8 mouse cellular contexts compared by ENCODE assay signal in the genomic region with DNA sequence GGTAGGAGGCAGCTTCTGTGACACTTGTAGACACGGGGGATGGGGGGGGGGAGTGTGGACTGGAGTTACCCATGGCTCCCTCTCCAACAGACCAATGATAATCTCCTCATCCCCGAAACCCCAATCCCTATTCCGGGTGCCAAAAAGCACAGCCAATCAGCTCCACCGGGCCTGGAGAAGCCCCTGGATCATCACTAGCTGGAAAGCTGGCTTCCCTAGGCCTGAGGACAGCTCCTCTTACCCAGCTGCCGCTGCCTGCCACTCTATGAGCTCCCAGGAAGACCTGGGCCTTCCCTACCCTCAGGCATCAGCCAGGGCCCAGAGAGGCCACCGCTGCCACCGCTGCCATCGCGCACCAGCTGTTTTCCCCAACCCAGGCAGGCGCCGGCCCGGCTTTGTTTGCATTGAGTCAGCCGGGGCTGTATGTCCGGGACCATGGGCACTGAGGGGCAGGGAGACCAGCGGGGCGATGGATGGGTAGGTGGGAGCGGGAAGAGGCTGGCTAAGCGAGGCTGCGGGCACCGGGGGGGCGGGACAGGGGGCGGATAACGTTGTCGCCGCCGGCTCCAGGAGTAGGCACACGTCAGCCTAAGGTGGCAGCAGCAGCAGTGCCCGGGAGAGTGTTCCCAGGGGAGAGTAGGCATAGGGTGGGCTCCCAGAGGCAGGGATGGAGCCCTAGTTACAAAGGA. TPM values are rescaled to one million over a fixed set of nuclear protein-coding genes. Genes with fewer than 3 reads are reported as not detected.
DNase-seq lines count a peak whose midpoint lies in the region; ATAC-seq and TF ChIP-seq lines count a peak whose summit lies in the region.

No protein-coding gene starts in this region.

- no peaks in the 10 kb centered on the region for H3K36me3 ChIP-seq in heart, adult 2 months (ENCODE audit: control insufficient read depth, insufficient read depth, low read length)
- no peaks in the 10 kb centered on the region for H3K36me3 ChIP-seq in ES-Bruce4 (ENCODE audit: control insufficient read depth, insufficient read depth, low read length, poor library complexity, severe bottlenecking)
- no peaks in the 10 kb centered on the region for H3K36me3 ChIP-seq in hindbrain, embryonic 13.5 days
- H3K36me3 ChIP-seq in limb, embryonic 15.5 days, result no peaks in the 10 kb centered on the region

- 0 out of 2 replicates have a peak, but pooled peaks have one; percentile 9 for ATAC-seq in common myeloid progenitor, adult 5-6 weeks (replicated peaks; ENCODE audit: low read depth, poor library complexity, severe bottlenecking)
- ATAC-seq in hindbrain, embryonic 13.5 days (ENCODE audit: low FRiP score), result peak; percentile 78
- no peak for ATAC-seq in limb, embryonic 15.5 days (ENCODE audit: insufficient number of reproducible peaks, low FRiP score, low TSS enrichment, low read depth)
- ATAC-seq in inflammation-experienced regulatory T-cells, adult 6 months, result no peak

- H3K9ac ChIP-seq in heart, adult 2 months (ENCODE audit: low read depth, low read length), result peak overlapping the region; percentile 75
- peak overlapping the region; percentile 81 for H3K9ac ChIP-seq in ES-Bruce4 (ENCODE audit: low read depth, poor library complexity, severe bottlenecking)
- H3K9ac ChIP-seq in hindbrain, embryonic 13.5 days, result peak overlapping the region; percentile 92
- H3K9ac ChIP-seq in limb, embryonic 15.5 days, result no peak overlapping the region

- no peaks in the 10 kb centered on the region for H3K9me3 ChIP-seq in ES-Bruce4 (replicated peaks; ENCODE audit: control insufficient read depth, insufficient read depth, low read length, poor library complexity, severe bottlenecking)
- no peaks in the 10 kb centered on the region for H3K9me3 ChIP-seq in hindbrain, embryonic 13.5 days
- H3K9me3 ChIP-seq in limb, embryonic 15.5 days, result no peaks in the 10 kb centered on the region

- no peak for TF ChIP-seq CTCF in heart, adult 2 months (IDR thresholded peaks at IDR 0.05)
- TF ChIP-seq CTCF in ES-Bruce4 (IDR thresholded peaks at IDR 0.05; ENCODE audit: low read depth, low read length), result no peak

- no peak for TF ChIP-seq POLR2A in heart, adult 2 months (IDR thresholded peaks at IDR 0.05; ENCODE audit: insufficient read depth, low read depth, low read length)
- no peak for TF ChIP-seq POLR2A in ES-Bruce4 (IDR thresholded peaks at IDR 0.05; ENCODE audit: insufficient read depth, low read length)

- no peak for DNase-seq in heart, adult 2 months
- no peak for DNase-seq in heart, postnatal 4 days
- DNase-seq in right cerebral cortex, postnatal 25 days, result peak; percentile 72

- no peaks in the 10 kb centered on the region for H3K79me2 ChIP-seq in heart, adult 2 months (replicated peaks; ENCODE audit: control insufficient read depth, insufficient read depth, low read length)

- 0 out of 2 replicates have a peak, but pooled peaks cover 3% of the 10 kb centered on the region for H3K27me3 ChIP-seq in heart, adult 2 months (ENCODE audit: control insufficient read depth, insufficient read depth, low read length)
- H3K27me3 ChIP-seq in ES-Bruce4 (ENCODE audit: control insufficient read depth, insufficient read depth, low read length, poor library complexity, severe bottlenecking), result peaks cover 6% of the 10 kb centered on the region; the same call in 1 of the 2 replicates
- peaks cover 31% of the 10 kb centered on the region; the same call in 1 of the 2 replicates for H3K27me3 ChIP-seq in hindbrain, embryonic 13.5 days
- H3K27me3 ChIP-seq in limb, embryonic 15.5 days, result peaks cover 75% of the 10 kb centered on the region

- H3K4me3 ChIP-seq in heart, adult 2 months, result peak overlapping the region; percentile 70
- peak overlapping the region; percentile 91 for H3K4me3 ChIP-seq in ES-Bruce4 (ENCODE audit: low read depth, low read length)
- peak overlapping the region; percentile 76 for H3K4me3 ChIP-seq in hindbrain, embryonic 13.5 days
- peak overlapping the region; percentile 40 for H3K4me3 ChIP-seq in limb, embryonic 15.5 days

- TF ChIP-seq EP300 in heart, adult 2 months (IDR thresholded peaks at IDR 0.05; ENCODE audit: insufficient read depth, low read depth, low read length), result no peak
- no peak for TF ChIP-seq EP300 in ES-Bruce4 (IDR thresholded peaks at IDR 0.05; ENCODE audit: insufficient read depth, low read depth, low read length)

- no peaks in the 10 kb centered on the region; the same call in 1 of the 2 replicates for H3K4me1 ChIP-seq in heart, adult 2 months (ENCODE audit: control insufficient read depth, insufficient read depth, low read length)
- H3K4me1 ChIP-seq in ES-Bruce4 (ENCODE audit: control insufficient read depth, insufficient read depth, low read length), result no peaks in the 10 kb centered on the region
- H3K4me1 ChIP-seq in hindbrain, embryonic 13.5 days (replicated peaks), result peaks cover 33% of the 10 kb centered on the region
- H3K4me1 ChIP-seq in limb, embryonic 15.5 days, result peaks cover 14% of the 10 kb centered on the region

- 8% methylated on average over 28 of the region's 28 CpGs for WGBS in heart, adult 2 months
- 1% methylated on average over 28 of the region's 28 CpGs for WGBS in hindbrain, embryonic 13.5 days
- WGBS in limb, embryonic 15.5 days, result 3% methylated on average over 27 of the region's 28 CpGs

- intact Hi-C loops in heart, adult 2 months (cut with DNase I), result no loop called here

- peak overlapping the region; percentile 93 for H3K4me2 ChIP-seq in hindbrain, embryonic 13.5 days
- peak overlapping the region; percentile 83 for H3K4me2 ChIP-seq in limb, embryonic 15.5 days

- peak overlapping the region; percentile 57 for H3K27ac ChIP-seq in heart, adult 2 months
- no peak overlapping the region for H3K27ac ChIP-seq in ES-Bruce4 (ENCODE audit: insufficient read depth, low read length)
- peak overlapping the region; percentile 92 for H3K27ac ChIP-seq in hindbrain, embryonic 13.5 days
- no peak overlapping the region for H3K27ac ChIP-seq in limb, embryonic 15.5 days

RNA-seq across cellular contexts. Expression of gene Hid1, which starts 0.7 kb away (rescaled TPM):
- 1 to 10 TPM; 3.0 to 5.1 TPM for total RNA-seq in heart, adult 2 months (2021)
- polyA plus RNA-seq in heart, adult 2 months (2012; rRNA removed), result 6.1 and 7.3 TPM in 2 replicates
- total RNA-seq in heart, postnatal 4 days (2021), result 1 to 10 TPM; 5.9 to 8.5 TPM
- polyA plus RNA-seq in ES-Bruce4 (2011; ENCODE audit: insufficient read depth, insufficient read length, low read depth, missing spikeins), result 2.5 and 3.2 TPM in 2 replicates
- 1.9 TPM in 1 of 2 replicates, not detected in the other for total RNA-seq in common myeloid progenitor, adult 5-6 weeks (2017)
- 41.8 and 42.9 TPM in 2 replicates for polyA plus RNA-seq in hindbrain, embryonic 13.5 days (2015; fragmentation: Nextera tagmentation; extraction: Ambion mirVana)
- 3.8 and 3.9 TPM in 2 replicates for polyA plus RNA-seq in limb, embryonic 15.5 days (2015; fragmentation: Nextera tagmentation; extraction: Ambion mirVana)
- polyA plus RNA-seq in inflammation-experienced regulatory T-cells, adult 6 months (2017; shearing (Covaris generic)), result 1 to 10 TPM; 1.9 to 3.4 (median 2.6) TPM

RNA-seq across cellular contexts. Expression of gene Cdr2l, which starts 14.9 kb away (rescaled TPM):
- total RNA-seq in heart, adult 2 months (2021), result 1 to 10 TPM; 4.5 TPM
- polyA plus RNA-seq in heart, adult 2 months (2012; rRNA removed), result 6.2 and 6.7 TPM in 2 replicates
- total RNA-seq in heart, postnatal 4 days (2021), result 10 to 100 TPM; 18.8 to 20.3 TPM
- polyA plus RNA-seq in ES-Bruce4 (2011; ENCODE audit: insufficient read depth, insufficient read length, low read depth, missing spikeins), result 12.3 and 14.1 TPM in 2 replicates
- total RNA-seq in common myeloid progenitor, adult 5-6 weeks (2017), result 0.18 TPM in 1 of 2 replicates, not detected in the other
- 22.4 and 23.2 TPM in 2 replicates for polyA plus RNA-seq in hindbrain, embryonic 13.5 days (2015; fragmentation: Nextera tagmentation; extraction: Ambion mirVana)
- 9.2 and 10.8 TPM in 2 replicates for polyA plus RNA-seq in limb, embryonic 15.5 days (2015; fragmentation: Nextera tagmentation; extraction: Ambion mirVana)
- polyA plus RNA-seq in inflammation-experienced regulatory T-cells, adult 6 months (2017; shearing (Covaris generic)), result not detected

RNA-seq across cellular contexts. Expression of gene Otop3, which starts 32.3 kb away (rescaled TPM):
- total RNA-seq in heart, adult 2 months (2021), result not detected
- polyA plus RNA-seq in heart, adult 2 months (2012; rRNA removed), result not detected in 2 replicates
- not detected for total RNA-seq in heart, postnatal 4 days (2021)
- polyA plus RNA-seq in ES-Bruce4 (2011; ENCODE audit: insufficient read depth, insufficient read length, low read depth, missing spikeins), result not detected in 2 replicates
- total RNA-seq in common myeloid progenitor, adult 5-6 weeks (2017), result not detected in 2 replicates
- 1.00 and 1.1 TPM in 2 replicates for polyA plus RNA-seq in hindbrain, embryonic 13.5 days (2015; fragmentation: Nextera tagmentation; extraction: Ambion mirVana)
- 0.10 and 0.11 TPM in 2 replicates for polyA plus RNA-seq in limb, embryonic 15.5 days (2015; fragmentation: Nextera tagmentation; extraction: Ambion mirVana)
- polyA plus RNA-seq in inflammation-experienced regulatory T-cells, adult 6 months (2017; shearing (Covaris generic)), result not detected

RNA-seq across cellular contexts. Expression of gene Mrpl58, which starts 36.7 kb away (rescaled TPM):
- total RNA-seq in heart, adult 2 months (2021), result 100 to 1,000 TPM; 144 to 159 TPM
- 82.7 and 104 TPM in 2 replicates for polyA plus RNA-seq in heart, adult 2 months (2012; rRNA removed)
- 100 to 1,000 TPM; 153 to 156 TPM for total RNA-seq in heart, postnatal 4 days (2021)
- polyA plus RNA-seq in ES-Bruce4 (2011; ENCODE audit: insufficient read depth, insufficient read length, low read depth, missing spikeins), result 50.9 and 60.6 TPM in 2 replicates
- total RNA-seq in common myeloid progenitor, adult 5-6 weeks (2017), result 67.7 and 94.1 TPM in 2 replicates
- polyA plus RNA-seq in hindbrain, embryonic 13.5 days (2015; fragmentation: Nextera tagmentation; extraction: Ambion mirVana), result 196 and 205 TPM in 2 replicates
- polyA plus RNA-seq in limb, embryonic 15.5 days (2015; fragmentation: Nextera tagmentation; extraction: Ambion mirVana), result 141 and 142 TPM in 2 replicates
- polyA plus RNA-seq in inflammation-experienced regulatory T-cells, adult 6 months (2017; shearing (Covaris generic)), result 100 to 1,000 TPM; 173 to 208 (median 179) TPM

RNA-seq across cellular contexts. Expression of gene Ush1g, which starts 45.0 kb away (rescaled TPM):
- total RNA-seq in heart, adult 2 months (2021), result under 1 TPM in 1 of 2 experiments, not detected in 1; 0.07 TPM
- polyA plus RNA-seq in heart, adult 2 months (2012; rRNA removed), result 0.10 and 0.18 TPM in 2 replicates
- under 1 TPM; 0.09 to 0.12 TPM for total RNA-seq in heart, postnatal 4 days (2021)
- 0.24 and 0.33 TPM in 2 replicates for polyA plus RNA-seq in ES-Bruce4 (2011; ENCODE audit: insufficient read depth, insufficient read length, low read depth, missing spikeins)
- total RNA-seq in common myeloid progenitor, adult 5-6 weeks (2017), result not detected in 2 replicates
- polyA plus RNA-seq in hindbrain, embryonic 13.5 days (2015; fragmentation: Nextera tagmentation; extraction: Ambion mirVana), result 0.06 and 0.14 TPM in 2 replicates
- 0.04 TPM in 1 of 2 replicates, not detected in the other for polyA plus RNA-seq in limb, embryonic 15.5 days (2015; fragmentation: Nextera tagmentation; extraction: Ambion mirVana)
- not detected for polyA plus RNA-seq in inflammation-experienced regulatory T-cells, adult 6 months (2017; shearing (Covaris generic))

Comparison
In these comparisons a context has a peak if more than half of its experiments do, and no peak if none do; other contexts are left out.
1. H3K27ac ChIP-seq: peak in heart, adult 2 months (single experiment) and hindbrain, embryonic 13.5 days (single experiment); none in ES-Bruce4 (single experiment) and limb, embryonic 15.5 days (single experiment).
2. H3K4me3 ChIP-seq: peak in every context shown above with its lines; median percentile 91 in ES-Bruce4; 76 in hindbrain, embryonic 13.5 days; 70 in heart, adult 2 months; 40 in limb, embryonic 15.5 days.
3. ATAC-seq: peak in common myeloid progenitor, adult 5-6 weeks (single experiment) and hindbrain, embryonic 13.5 days (single experiment); none in limb, embryonic 15.5 days (single experiment) and inflammation-experienced regulatory T-cells, adult 6 months (single experiment).